Mouse (Mus musculus) midbrain, embryonic 13.5 days (tissue): Measurements from ENCODE around the gene Vmn2r51. TPM values are rescaled to one million over a fixed set of nuclear protein-coding genes. Genes with fewer than 3 reads are reported as not detected.
"Not testable (repeated sequence)": the region's sequence is repeated elsewhere in the genome, so short reads cannot be mapped to it uniquely, and the experiment has no call there.

ENCODE experiments used
- ATAC-seq: fragments of 200-750 bp; cut with Nextera tagmentation; 2 replicates; pipeline ENCODE4 v1.8.0; 2017; ENCODE audit warnings: mild to moderate bottlenecking, moderate TSS enrichment, moderate library complexity
- H3K27ac ChIP-seq: fragments of 300-500 bp; sonication (generic); 2 replicates; pipeline ENCODE4 v1.5.1; 2015; ENCODE audit warnings: inconsistent platforms, mild to moderate bottlenecking, moderate library complexity
- H3K27me3 ChIP-seq: fragments of 300-500 bp; sonication (generic); 2 replicates; pipeline ENCODE4 v1.6.1; 2015; ENCODE audit warnings: mild to moderate bottlenecking, inconsistent platforms
- H3K36me3 ChIP-seq: fragments of 300-500 bp; sonication (generic); 2 replicates; pipeline ENCODE4 v1.6.1; 2015; ENCODE audit warnings: mild to moderate bottlenecking, inconsistent platforms
- H3K4me1 ChIP-seq: fragments of 300-500 bp; sonication (generic); replicated peaks from 2 replicates; pipeline ENCODE4 v1.6.1; 2015; ENCODE audit warnings: inconsistent platforms
- H3K4me2 ChIP-seq: fragments of 300-500 bp; sonication (generic); replicated peaks from 2 replicates; pipeline ENCODE4 v1.6.1; 2015; ENCODE audit warnings: moderate library complexity, mild to moderate bottlenecking, inconsistent platforms
- H3K4me3 ChIP-seq: fragments of 300-500 bp; sonication (generic); replicated peaks from 2 replicates; pipeline ENCODE4 v1.5.1; 2015; ENCODE audit warnings: mild to moderate bottlenecking, inconsistent platforms
- H3K9ac ChIP-seq: fragments of 300-500 bp; sonication (generic); replicated peaks from 2 replicates; pipeline ENCODE4 v1.6.1; 2015; ENCODE audit warnings: mild to moderate bottlenecking, inconsistent platforms
- H3K9me3 ChIP-seq: fragments of 300-500 bp; sonication (generic); 2 replicates; pipeline ENCODE4 v1.6.1; 2016; ENCODE audit warnings: mild to moderate bottlenecking, inconsistent platforms
- WGBS: fragments of 180-500 bp; shearing (Covaris S2); methylation state at CpG from one replicate; pipeline ENCODE4 v1.1.7; 2015; 5-methylcytosine and 5-hydroxymethylcytosine counted together
- polyA plus RNA-seq: library from polyadenylated mRNA; unstranded; fragments of >200 nt; fragmentation: Nextera tagmentation; extraction: Ambion mirVana; gene quantifications from 2 replicates; pipeline ENCODE4 v1.2.1, GENCODE M21; 2015

The Vmn2r51 gene
- not detected in 2 replicates for polyA plus RNA-seq

DNA sequence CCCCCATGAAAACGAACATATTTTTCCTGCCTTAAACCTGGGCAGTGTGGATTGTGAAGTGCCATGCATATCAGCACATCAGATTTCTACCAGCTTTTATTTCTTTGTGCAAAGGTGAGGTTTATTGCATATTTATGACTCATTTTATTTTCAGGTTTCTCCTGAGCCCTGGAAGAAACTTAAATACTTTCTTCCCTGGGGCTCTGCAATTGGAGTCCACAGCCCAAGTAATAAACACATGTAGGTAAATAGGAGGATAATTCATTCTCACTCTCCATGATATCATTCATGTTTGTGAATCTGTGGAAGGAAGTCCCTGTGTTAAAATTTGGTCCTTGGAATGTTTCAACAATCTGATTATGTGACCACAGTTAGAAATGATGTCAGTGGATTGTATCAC is at the start of gene Vmn2r51:
Vmn2r51 (minus strand) TSS at position 101 of the 400 bp plus-strand sequence.
- not testable (repeated sequence) for H3K4me2 ChIP-seq, H3K4me1 ChIP-seq, H3K27me3 ChIP-seq, H3K9me3 ChIP-seq, H3K9ac ChIP-seq, H3K36me3 ChIP-seq, H3K4me3 ChIP-seq, ATAC-seq, H3K27ac ChIP-seq
- 56% methylated on average over 1 of the region's 1 CpGs for WGBS

GRCm38 (mm10) chr7:10053196-10053595 is 52.3 kb downstream of the Vmn2r51 start, which contains the start of gene Vmn2r50:
Gene Vmn2r50 (minus strand): TSS chr7:10053296.
- H3K4me3 ChIP-seq, ATAC-seq, H3K27me3 ChIP-seq, H3K9me3 ChIP-seq, H3K27ac ChIP-seq, H3K4me2 ChIP-seq, H3K9ac ChIP-seq, H3K4me1 ChIP-seq, H3K36me3 ChIP-seq: not testable (repeated sequence)

Other genes starting within 250 kb of the Vmn2r51 start
- not detected in 2 replicates for gene Vmn2r48, start 152.2 kb downstream of the Vmn2r51 start, polyA plus RNA-seq
- gene Vmn2r49, start 113.5 kb downstream of the Vmn2r51 start, polyA plus RNA-seq: not detected in 2 replicates
- not detected in 2 replicates for gene Vmn2r50, start 52.4 kb downstream of the Vmn2r51 start, polyA plus RNA-seq
- not detected in 2 replicates for gene Vmn2r52, start 70.8 kb upstream of the Vmn2r51 start, polyA plus RNA-seq
- gene Vmn1r66, start 172.3 kb upstream of the Vmn2r51 start, polyA plus RNA-seq: not detected in 2 replicates